Mouse (Mus musculus) lung, postnatal 0 days (tissue): ENCODE measurements around the gene Shc1. TPM values are rescaled to one million over a fixed set of nuclear protein-coding genes. Genes with fewer than 3 reads are reported as not detected.
A peak's percentile ranks its signal among the peaks of the same experiment; 100 is the strongest.

Source experiments
- ATAC-seq: fragments of 200-750 bp; cut with Nextera tagmentation; 2 replicates; pipeline ENCODE4 v1.8.0; 2017; ENCODE audit warnings: moderate library complexity
- DNase-seq: peaks from one replicate; pipeline ENCODE4 v3.0.0-alpha.2; 2016; ENCODE audit warnings: low spot score
- H3K27ac ChIP-seq: fragments of 300-500 bp; sonication (generic); 2 replicates; pipeline ENCODE4 v1.5.1; 2014; ENCODE audit warnings: antibody characterized with exemption, mild to moderate bottlenecking, low read length, mixed read lengths
- H3K27me3 ChIP-seq: fragments of 300-500 bp; sonication (generic); replicated peaks from 2 replicates; pipeline ENCODE4 v1.6.1; 2014; ENCODE audit warnings: low read length, mixed read lengths; ENCODE audit not compliant: insufficient read depth
- H3K36me3 ChIP-seq: fragments of 300-500 bp; sonication (generic); 2 replicates; pipeline ENCODE4 v1.6.1; 2014; ENCODE audit warnings: low read length, mixed read lengths; ENCODE audit not compliant: insufficient read depth
- H3K4me1 ChIP-seq: fragments of 300-500 bp; sonication (generic); 2 replicates; pipeline ENCODE4 v1.6.1; 2014; ENCODE audit warnings: antibody characterized with exemption, low read depth, low read length, mixed read lengths; ENCODE audit not compliant: insufficient read depth
- H3K4me2 ChIP-seq: fragments of 300-500 bp; sonication (generic); replicated peaks from 2 replicates; pipeline ENCODE4 v1.6.1; 2014; ENCODE audit warnings: low read depth, mild to moderate bottlenecking, low read length, moderate library complexity, mixed read lengths
- H3K4me3 ChIP-seq: fragments of 300-500 bp; sonication (generic); 2 replicates; pipeline ENCODE4 v1.5.1; 2014; ENCODE audit warnings: low read depth, low read length
- H3K9ac ChIP-seq: fragments of 300-500 bp; sonication (generic); replicated peaks from 2 replicates; pipeline ENCODE4 v1.6.1; 2014; ENCODE audit warnings: low read depth, mild to moderate bottlenecking
- H3K9me3 ChIP-seq: fragments of 300-500 bp; sonication (generic); 2 replicates; pipeline ENCODE4 v1.6.1; 2016; ENCODE audit warnings: low read length, mixed read lengths
- CTCF ChIP-seq: IDR thresholded peaks from 2 replicates; pipeline ENCODE4 v1.5.1; 2016; ENCODE audit warnings: antibody characterized with exemption, mild to moderate bottlenecking
- EP300 ChIP-seq: IDR thresholded peaks from 2 replicates; pipeline ENCODE4 v1.6.1; 2016; ENCODE audit warnings: antibody characterized with exemption, mild to moderate bottlenecking, control low read depth
- WGBS: fragments of 180-500 bp; shearing (Covaris S2); extraction: QIAGEN DNeasy Blood & Tissue Kit; methylation state at CpG from one replicate; pipeline ENCODE4 v1.1.7; 2014; 5-methylcytosine and 5-hydroxymethylcytosine counted together
- polyA plus RNA-seq: library from polyadenylated mRNA; unstranded; fragments of >200 nt; fragmentation: Nextera tagmentation; extraction: Ambion mirVana; gene quantifications from 2 replicates; pipeline ENCODE4 v1.2.1, GENCODE M21; 2015

Gene Shc1
- polyA plus RNA-seq, 1 experiment from 2014 or later, result 55.7 TPM

DNA sequence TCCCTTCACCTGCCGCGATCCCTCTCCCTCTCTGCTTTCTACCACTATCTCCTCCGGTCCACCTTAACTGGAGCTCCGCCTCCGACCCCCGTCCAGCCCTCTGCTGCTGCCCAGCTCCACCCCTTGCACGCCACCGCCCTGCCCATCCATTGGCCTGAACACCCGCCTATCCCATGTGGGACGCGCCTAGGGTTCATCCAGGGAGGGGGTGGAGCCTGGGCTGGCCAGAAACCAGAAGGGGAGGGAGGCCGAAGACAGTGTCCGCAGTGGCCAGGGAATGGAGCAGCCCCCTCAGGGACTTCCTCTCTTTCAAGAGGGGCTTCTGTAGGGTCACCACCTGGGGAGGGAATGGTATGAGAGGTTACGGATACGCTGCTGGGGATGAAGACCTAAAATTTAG, 24.6 kb upstream of the Shc1 start:
- ATAC-seq, result peak; percentile 94
- Histone ChIP-seq H3K4me3 (peak overlapping the region; percentile 78), H3K4me1 (peaks cover 16% of the 10 kb centered on the region), H3K36me3 (no peaks in the 10 kb centered on the region), H3K27me3 (no peaks in the 10 kb centered on the region), H3K9me3 (no peaks in the 10 kb centered on the region), H3K4me2 (peak overlapping the region; percentile 99), H3K27ac (peak overlapping the region; percentile 97), H3K9ac (peak overlapping the region; percentile 65)
- peak; percentile 99 for DNase-seq
- TF ChIP-seq EP300 (peak; percentile 43; the same call in 1 of the 2 replicates), CTCF (no peak)
- WGBS, result under 1% methylated on average over 15 of the region's 15 CpGs

GRCm38 (mm10) chr3:89394006-89394893, 24.0 kb upstream of the Shc1 start, which contains the start of gene Zbtb7b:
Gene Zbtb7b (minus strand): TSS chr3:89394776.
- peak within 1 kb of the TSS; percentile 97 for H3K27ac ChIP-seq
- H3K4me1 ChIP-seq, result peaks cover 16% of the 10 kb centered on the region
- H3K4me3 ChIP-seq, result peak within 1 kb of the TSS; percentile 78
- ATAC-seq, result peak; percentile 68
- no peaks in the 10 kb centered on the region for H3K27me3 ChIP-seq
- DNase-seq, result peak; percentile 92
- H3K9ac ChIP-seq, result peak within 1 kb of the TSS; percentile 65
- TF ChIP-seq CTCF, result peak; percentile 62
- 0 out of 2 replicates have a peak, but pooled peaks have one; percentile 25 for TF ChIP-seq EP300
- under 1% methylated on average over 38 of the region's 42 CpGs for WGBS
- no peaks in the 10 kb centered on the region for H3K36me3 ChIP-seq
- H3K4me2 ChIP-seq, result peak within 1 kb of the TSS; percentile 99
- no peaks in the 10 kb centered on the region for H3K9me3 ChIP-seq

GRCm38 (mm10) chr3:89394894-89395256, 23.4 kb upstream of the Shc1 start:
- no peaks in the 10 kb centered on the region for H3K36me3 ChIP-seq
- no peaks in the 10 kb centered on the region for H3K9me3 ChIP-seq
- DNase-seq, result peak; percentile 95
- peak overlapping the region; percentile 99 for H3K4me2 ChIP-seq
- peak overlapping the region; percentile 78 for H3K4me3 ChIP-seq
- ATAC-seq, result peak; percentile 16
- H3K9ac ChIP-seq, result peak overlapping the region; percentile 65; the same call in 1 of the 2 replicates
- WGBS, result 0% methylated on average over 12 of the region's 12 CpGs
- H3K27ac ChIP-seq, result peak overlapping the region; percentile 97
- TF ChIP-seq EP300 (no peak), CTCF (no peak)
- H3K27me3 ChIP-seq, result no peaks in the 10 kb centered on the region
- peaks cover 10% of the 10 kb centered on the region for H3K4me1 ChIP-seq

- H3K4me3 ChIP-seq, result peak overlapping the region; percentile 78
- H3K4me2 ChIP-seq, result peak overlapping the region; percentile 99
- peaks cover 5% of the 10 kb centered on the region for H3K4me1 ChIP-seq
- H3K27ac ChIP-seq, result peak overlapping the region; percentile 97
- no peak for DNase-seq
- H3K27me3 ChIP-seq, result no peaks in the 10 kb centered on the region
- TF ChIP-seq CTCF (no peak), EP300 (no peak)
- no peaks in the 10 kb centered on the region for H3K36me3 ChIP-seq
- no peak for ATAC-seq
- WGBS, result 7% methylated on average over 10 of the region's 10 CpGs
- H3K9ac ChIP-seq, result peak overlapping the region; percentile 65
- H3K9me3 ChIP-seq, result no peaks in the 10 kb centered on the region
These were observed 22.8 kb upstream of the Shc1 start for GRCm38 (mm10) chr3:89395419-89395805.

GRCm38 (mm10) chr3:89395806-89396653, 22.2 kb upstream of the Shc1 start:
- 2% methylated on average over 30 of the region's 44 CpGs for WGBS
- peak; percentile 86 for DNase-seq
- peaks cover 5% of the 10 kb centered on the region; the same call in 1 of the 2 replicates for H3K4me1 ChIP-seq

GRCm38 (mm10) chr3:89396654-89397005, 21.6 kb upstream of the Shc1 start:
- ATAC-seq (no peak), DNase-seq (no peak)
- Histone ChIP-seq H3K4me3 (peak overlapping the region; percentile 78), H3K9me3 (no peaks in the 10 kb centered on the region), H3K9ac (0 out of 2 replicates have a peak overlapping the region, but pooled peaks have one; percentile 58), H3K27me3 (no peaks in the 10 kb centered on the region), H3K4me1 (peaks cover 5% of the 10 kb centered on the region; the same call in 1 of the 2 replicates), H3K4me2 (peak overlapping the region; percentile 99), H3K36me3 (no peaks in the 10 kb centered on the region), H3K27ac (no peak overlapping the region)
- TF ChIP-seq CTCF (no peak), EP300 (no peak)
- 2% methylated on average over 4 of the region's 4 CpGs for WGBS

More at GRCm38 (mm10) chr3:89395806-89396653, 22.2 kb upstream of the Shc1 start:
- TF ChIP-seq EP300, result no peak
- TF ChIP-seq CTCF, result peak; percentile 90
- H3K27ac ChIP-seq, result peak overlapping the region; percentile 62
- H3K4me2 ChIP-seq, result peak overlapping the region; percentile 99
- H3K9me3 ChIP-seq, result no peaks in the 10 kb centered on the region
- peak overlapping the region; percentile 58; the same call in 1 of the 2 replicates for H3K9ac ChIP-seq
- H3K36me3 ChIP-seq, result no peaks in the 10 kb centered on the region
- H3K4me3 ChIP-seq, result peak overlapping the region; percentile 78
- no peak for ATAC-seq
- no peaks in the 10 kb centered on the region for H3K27me3 ChIP-seq
